Mouse (Mus musculus): ENCODE results near the gene Fam53b. TPM values are rescaled to one million over a fixed set of nuclear protein-coding genes. Genes with fewer than 3 reads are reported as not detected.

Fam53b gene
- polyA plus RNA-seq, 1 experiment: 20.6 TPM

DNA sequence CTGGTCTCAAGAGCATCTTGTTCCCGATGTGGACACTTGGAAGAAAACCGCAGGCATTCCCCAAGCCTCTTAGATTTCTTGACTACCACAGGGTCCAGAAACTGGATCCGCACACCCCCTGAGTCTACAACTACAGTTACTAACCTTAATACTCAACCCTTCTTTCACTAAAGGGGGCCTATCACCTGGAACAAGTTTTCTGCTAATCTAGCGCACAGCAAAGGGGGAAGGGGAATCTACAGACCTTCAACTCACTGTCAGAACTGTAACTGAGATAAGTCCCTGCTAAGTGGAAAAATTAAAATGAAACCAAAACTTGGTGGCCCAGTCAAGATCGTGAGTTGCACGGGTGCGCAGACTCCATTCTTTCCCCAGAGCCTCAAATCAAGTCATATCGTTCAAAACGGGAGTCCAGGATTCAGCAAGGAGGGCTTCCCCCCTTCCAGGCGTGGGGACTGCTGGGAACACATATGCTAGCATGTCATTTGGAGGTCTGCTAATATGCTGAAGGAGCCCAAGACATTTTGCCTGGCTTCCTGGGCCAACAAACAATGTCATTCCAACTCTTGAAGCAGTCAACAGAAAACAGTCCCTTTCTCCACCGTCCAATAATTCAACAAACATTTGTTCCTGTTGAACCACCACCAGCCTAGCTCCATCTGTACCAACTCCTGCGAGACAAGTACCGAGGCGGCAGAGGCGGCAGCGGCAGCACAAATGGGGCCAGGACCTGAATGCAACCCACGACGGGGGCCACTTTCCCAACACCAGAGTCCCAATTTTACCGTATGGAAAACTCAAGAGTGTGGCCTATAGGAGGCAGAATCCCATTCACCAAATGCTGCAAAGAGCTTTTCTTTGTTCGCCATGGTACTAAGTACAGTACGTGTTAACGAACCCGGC lies 1.7 kb downstream of the Fam53b start:
- DNase-seq (ENCODE audit: low read depth, low spot score): no peak
- 18% methylated on average over 23 of the region's 23 CpGs for WGBS

DNA sequence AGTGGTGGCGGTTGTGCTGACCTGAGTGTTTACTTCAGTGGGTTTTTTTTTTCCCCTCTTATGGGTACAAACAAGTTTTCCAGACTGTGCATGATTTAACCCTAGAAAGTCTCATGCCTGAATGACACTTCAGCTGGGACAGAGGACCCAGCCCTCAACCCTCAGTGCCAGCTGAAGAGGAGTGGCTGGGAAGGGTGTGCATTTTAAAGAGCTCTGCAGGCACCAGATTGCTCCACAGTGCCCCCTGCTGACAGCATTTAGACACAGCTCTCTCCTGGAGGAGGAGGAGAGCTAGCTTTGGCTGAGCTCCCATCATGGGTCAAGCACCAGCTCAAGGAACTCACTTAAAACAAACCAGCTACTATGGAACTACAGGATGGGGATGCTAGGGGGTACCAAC lies 2.8 kb downstream of the Fam53b start:
- 21% methylated on average over 1 of the region's 1 CpGs for WGBS
- peak; percentile 90 for DNase-seq (ENCODE audit: low read depth, low spot score)

DNA sequence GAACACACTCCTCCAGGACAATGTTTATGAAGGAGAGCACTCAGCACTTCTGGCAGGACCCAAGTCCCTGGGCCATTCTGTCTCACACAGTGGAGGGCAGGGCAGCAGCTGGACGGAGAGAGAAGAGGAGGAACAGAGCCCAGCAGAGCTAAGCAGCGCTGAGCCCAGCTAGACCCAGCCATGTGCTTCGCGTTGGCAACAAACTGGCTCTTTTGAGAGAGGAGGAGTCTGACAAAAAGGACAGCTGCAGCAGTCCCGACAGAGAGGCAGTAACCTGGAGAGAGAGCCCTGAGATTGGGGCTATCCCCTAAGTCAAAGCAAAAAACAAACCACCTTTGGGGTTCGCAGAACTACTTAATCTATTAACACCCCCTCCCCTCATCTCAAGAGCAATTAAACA lies 3.3 kb downstream of the Fam53b start:
- DNase-seq (ENCODE audit: low read depth, low spot score): no peak
- 33% methylated on average over 6 of the region's 6 CpGs for WGBS

DNA sequence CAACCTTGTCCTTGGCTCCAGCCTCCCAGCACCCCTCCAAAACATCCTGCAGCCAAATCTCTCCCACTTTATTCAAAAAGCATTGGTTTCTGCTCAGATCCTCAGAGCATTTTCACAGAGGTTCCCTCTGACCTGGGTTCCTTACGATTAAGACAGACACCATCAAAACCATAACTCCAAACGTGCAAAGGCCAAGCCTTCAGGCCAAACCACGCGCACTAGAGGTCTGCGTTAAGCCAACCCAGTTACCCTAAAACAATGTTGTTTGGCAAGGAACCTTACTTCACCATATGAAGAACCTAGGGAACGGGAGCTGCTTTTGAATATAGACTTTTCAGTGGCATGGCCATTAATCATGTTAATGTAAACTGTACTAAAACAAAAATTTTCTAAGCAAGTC lies 4.0 kb downstream of the Fam53b start:
- DNase-seq (ENCODE audit: low read depth, low spot score): no peak
- 65% methylated on average over 6 of the region's 6 CpGs for WGBS

DNA sequence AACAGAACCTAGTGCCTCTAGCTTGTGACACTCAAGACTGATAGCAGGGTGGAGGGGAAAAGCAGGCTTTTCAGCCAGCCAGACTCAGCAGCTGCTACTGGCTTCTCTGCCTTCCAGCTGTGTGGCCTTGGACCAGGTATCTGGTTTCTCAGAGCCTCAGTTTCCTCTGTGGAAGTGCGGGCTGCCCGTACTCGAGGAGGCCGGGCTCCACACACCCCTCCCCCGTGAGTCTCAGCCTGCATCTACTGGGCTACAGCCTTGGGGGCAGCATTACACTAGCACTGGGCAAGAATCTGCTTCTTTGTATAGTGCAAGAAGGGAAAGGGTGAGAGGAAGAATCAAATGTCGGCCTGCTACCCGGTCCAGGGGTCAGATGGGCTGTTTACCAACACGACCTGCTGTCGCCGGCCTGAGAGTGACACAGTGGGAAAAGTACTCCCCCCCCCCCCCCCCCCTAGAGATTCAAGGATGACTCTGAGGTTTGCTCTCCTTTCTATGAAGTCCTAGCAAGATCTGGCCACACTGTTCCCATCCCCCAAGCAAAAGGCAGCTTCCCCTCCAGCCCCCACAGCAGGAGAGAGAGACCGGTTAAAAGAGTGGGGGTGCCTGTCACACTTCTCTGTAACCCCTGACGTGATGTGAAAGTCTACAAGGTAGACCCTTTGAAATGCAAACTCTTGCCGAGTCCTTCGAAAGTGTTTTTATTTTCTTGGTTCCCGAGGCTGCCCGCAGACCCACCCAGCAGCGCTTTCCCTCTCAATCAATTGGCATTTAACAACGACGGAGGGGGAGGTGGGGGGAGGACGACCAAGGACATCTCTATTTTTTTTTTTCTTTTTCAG lies 4.6 kb downstream of the Fam53b start:
- 59% methylated on average over 20 of the region's 20 CpGs for WGBS
- no peak for DNase-seq (ENCODE audit: low read depth, low spot score)

DNA sequence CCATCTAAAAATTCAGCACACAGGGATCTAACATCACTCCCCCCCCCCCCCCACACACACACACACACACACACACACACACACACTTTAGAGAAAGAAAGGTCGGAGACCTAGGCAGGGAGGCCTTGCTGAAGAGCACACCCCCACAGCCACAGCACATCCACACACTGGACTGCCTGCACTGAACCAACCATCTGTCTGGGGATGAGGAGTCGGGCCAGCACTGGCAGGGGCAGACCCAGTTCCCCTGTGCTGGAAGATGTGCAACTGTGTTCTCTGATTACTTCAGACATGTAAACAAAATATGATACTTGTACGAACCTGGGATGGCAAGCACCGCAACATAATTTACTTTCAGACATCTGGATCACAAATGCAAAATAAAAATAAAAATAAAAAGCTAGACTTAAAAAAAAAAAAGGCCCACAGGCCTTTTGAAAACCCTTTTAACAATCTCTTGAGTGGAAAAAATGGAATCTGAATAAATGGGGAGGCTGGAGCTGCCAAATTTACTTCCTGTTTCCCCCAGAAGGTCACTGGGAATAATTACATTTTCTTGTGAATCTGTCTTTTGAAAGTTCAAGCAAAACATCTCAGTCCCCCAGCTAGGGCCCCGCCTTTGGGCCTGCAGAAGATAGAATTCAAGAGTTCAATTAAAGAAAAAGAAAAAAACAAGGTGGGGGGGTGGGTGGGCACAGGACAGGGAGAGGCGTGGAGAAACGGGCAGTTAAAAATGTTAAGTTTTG lies 5.5 kb downstream of the Fam53b start:
- 63% methylated on average over 7 of the region's 7 CpGs for WGBS
- DNase-seq (ENCODE audit: low read depth, low spot score): no peak

DNA sequence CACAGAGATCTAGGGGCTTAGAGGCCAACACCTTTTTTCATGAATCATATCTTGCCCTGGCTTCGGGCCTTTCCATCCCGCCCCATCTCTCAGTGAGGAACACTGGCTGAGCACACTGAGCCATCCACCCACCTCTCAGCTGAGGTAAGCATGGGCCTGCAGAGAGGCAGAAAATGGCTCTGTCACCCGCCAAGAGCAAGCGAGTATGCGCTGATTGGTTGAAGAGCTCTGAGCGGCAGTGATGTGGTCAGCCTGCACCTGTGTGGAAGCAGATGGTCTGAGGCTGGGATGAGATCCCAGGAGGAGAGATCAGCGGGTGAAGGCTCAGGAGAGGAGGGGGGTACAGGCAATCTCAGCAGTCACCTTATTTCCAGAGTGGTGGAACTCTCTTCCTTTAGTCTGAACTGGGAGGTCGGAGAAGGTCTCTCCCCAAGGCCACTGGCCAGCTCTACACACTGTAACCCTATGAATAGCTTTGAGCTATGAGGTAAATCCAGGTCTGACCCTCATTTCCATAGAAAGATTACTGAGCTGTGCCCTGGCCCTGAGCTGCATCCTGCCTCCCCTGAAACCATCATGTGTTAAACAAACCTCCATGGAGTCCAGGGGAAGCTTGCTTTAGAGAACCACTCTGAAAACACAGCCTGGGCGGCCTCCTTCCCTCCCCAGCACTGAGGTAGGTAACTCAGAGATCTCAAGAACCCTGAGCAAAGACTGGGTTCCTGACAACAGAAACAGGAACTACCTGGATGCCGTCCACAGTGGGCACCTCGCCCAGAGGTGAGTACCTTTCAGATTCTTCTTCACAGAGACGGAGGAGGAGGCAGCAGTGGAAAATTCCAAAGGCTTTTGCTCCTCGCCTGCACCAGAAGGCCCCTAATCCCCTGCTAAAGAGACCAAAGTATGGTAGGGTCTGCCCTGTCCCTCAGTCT lies 6.5 kb downstream of the Fam53b start:
- WGBS: 62% methylated on average over 13 of the region's 13 CpGs
- DNase-seq (ENCODE audit: low read depth, low spot score): no peak

DNA sequence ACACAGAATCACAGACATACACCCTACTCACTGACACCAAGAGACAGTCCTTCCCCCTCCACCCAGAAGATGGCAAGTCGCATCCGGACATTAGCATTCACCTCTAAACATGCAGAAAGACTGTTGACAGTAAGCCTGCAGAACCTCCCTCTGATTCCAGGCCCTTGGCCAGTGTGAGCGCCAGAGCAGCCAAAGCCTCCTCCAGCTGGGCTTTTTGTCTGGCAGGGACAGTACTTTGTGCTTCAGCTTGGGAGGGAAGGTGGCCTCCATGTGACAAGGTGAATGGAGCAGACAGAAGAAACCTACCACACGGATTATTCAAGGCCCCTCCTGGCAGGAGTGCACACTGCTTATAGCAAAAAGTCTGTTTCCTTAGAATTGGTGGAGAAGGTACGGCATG lies 7.4 kb downstream of the Fam53b start:
- WGBS: 67% methylated on average over 5 of the region's 5 CpGs
- no peak for DNase-seq (ENCODE audit: low read depth, low spot score)

DNA sequence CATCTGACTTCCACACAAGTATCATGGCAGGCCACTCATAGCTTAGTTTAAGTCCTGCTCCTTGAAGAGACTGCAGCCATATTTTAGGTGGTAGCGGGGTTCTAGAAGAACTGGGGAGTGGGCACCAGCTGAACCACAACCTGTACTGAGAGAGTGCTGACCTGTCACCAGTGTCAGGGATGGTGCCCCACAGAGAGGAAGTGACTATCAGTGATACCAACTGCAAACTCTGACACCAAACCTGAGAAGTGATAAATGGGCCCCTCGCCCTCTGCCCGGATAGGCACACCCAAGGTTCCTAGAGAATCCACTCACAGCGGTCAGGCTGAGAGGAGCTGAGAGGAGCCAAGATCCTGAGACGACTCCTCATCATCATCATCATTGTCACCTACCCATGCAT lies 8.7 kb downstream of the Fam53b start:
- no peak for DNase-seq (ENCODE audit: low read depth, low spot score)
- 84% methylated on average over 5 of the region's 5 CpGs for WGBS

DNA sequence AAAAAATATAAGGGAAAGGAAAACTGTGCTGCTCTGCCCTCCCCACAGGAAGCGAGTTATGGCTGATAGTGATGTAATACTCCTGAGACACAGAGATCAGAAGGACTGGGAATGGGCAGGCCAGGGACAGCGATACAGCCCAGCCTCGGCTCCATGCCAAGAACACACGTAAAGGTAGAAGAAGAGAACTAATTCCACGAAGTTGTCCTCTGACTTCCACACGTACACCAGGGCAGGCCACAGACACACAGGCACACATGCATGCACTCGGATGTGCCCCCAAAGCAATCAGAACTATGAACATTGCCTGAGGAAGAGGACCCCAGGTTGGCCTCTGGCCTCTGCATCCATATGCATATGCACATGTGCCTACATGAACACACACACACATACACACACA lies 9.2 kb downstream of the Fam53b start:
- no peak for DNase-seq (ENCODE audit: low read depth, low spot score)
- 40% methylated on average over 7 of the region's 7 CpGs for WGBS

DNA sequence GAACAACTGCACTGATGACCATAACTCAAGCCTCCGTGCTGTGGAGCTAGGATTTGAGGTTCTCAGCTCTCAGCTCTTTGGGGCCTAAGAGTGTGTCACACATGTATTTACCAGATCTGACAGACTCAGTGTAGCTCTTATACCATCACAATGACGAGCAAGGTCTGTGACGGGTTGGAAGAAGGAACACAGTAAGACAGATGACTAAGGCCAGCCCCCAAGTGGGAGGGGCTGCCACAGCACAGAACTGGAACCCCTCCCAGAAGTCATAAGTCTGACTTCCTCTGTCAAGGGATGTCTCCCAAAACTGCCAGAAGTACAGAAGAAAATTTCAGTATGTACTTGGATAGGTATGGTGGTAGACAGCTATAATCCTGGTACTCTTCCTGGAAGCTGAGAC lies 9.7 kb downstream of the Fam53b start:
- 53% methylated on average over 3 of the region's 3 CpGs for WGBS
- DNase-seq (ENCODE audit: low read depth, low spot score): no peak

DNA sequence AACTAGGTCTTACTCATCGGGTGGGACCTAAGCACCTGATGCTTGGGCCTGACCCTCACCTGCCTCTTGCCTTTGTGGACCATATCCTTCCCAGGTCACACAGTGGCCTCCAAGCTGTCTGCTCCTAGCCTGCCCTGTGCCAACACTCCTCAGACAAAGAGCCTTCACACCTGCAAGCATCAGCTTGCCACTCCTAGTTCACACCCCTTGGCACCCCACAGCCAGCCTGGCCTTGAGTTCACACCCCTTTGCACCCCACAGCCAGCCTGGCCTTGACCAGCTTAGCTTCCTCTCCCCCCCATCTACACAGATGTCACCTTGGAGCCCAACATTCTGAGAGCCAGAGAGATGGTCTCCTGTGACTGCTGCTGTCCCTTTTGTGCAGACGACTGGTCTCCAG lies 10.3 kb downstream of the Fam53b start:
- WGBS: 40% methylated on average over 2 of the region's 2 CpGs
- no peak for DNase-seq (ENCODE audit: low read depth, low spot score)

DNA sequence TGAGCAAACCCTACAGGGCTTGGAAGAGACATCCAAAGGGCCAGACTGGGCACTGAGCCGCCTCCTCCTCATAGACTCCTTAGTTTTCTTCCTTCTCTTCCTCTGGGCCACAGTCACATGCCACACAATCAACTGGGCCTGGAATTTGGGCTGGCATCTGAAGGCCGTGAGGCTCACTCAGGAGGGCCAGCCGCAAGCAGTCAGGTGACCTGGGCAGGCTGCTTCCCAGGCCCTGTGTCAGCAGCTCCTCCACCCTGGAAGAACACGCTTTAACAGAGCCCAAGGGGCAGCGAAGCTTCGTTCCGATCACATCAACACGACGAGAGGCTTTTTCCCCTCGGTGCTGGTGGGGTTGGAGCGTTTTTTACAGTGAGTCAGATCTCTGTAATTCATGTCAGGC lies 11.0 kb downstream of the Fam53b start:
- DNase-seq (ENCODE audit: low read depth, low spot score): no peak
- WGBS: 69% methylated on average over 11 of the region's 11 CpGs

DNA sequence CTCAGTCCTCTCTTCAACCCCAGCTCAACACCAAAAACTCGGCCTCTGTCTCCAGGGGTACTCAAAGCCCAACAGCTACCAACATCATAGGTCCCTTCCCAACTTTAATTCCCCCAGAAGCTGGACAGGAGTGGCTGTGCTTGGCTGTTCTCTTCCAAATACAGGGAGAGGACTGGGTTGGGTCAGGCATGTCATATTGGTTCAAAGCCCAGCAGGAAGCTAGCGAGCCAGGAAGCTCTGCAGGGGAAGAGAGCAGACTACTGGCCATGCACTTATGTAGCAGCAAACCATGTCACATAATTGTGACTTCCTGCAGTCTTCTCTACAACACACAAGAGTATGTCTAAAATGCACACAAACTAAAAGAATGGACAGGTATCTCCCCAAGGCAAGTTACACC lies 11.6 kb downstream of the Fam53b start:
- WGBS: 59% methylated on average over 2 of the region's 2 CpGs
- no peak for DNase-seq (ENCODE audit: low read depth, low spot score)

DNA sequence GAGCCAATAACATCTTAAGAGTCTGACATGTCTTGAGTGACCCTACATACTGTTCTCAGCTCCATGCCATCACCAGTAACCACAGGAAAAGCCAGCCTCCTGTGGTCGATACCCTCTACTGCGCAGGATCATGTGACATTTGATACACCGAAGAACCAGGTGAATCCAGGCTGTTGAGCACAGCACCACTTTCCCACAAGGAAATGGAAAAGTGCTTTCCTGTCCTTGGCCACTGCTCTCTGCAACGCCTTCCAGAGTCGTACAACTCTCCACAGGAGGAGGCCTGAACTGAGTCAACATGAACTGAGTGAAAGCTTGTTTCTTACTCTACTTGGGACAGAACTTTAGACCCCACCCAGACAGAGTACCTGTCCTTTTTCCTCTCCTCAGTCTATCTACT lies 12.2 kb downstream of the Fam53b start:
- 57% methylated on average over 5 of the region's 5 CpGs for WGBS
- DNase-seq (ENCODE audit: low read depth, low spot score): no peak

DNA sequence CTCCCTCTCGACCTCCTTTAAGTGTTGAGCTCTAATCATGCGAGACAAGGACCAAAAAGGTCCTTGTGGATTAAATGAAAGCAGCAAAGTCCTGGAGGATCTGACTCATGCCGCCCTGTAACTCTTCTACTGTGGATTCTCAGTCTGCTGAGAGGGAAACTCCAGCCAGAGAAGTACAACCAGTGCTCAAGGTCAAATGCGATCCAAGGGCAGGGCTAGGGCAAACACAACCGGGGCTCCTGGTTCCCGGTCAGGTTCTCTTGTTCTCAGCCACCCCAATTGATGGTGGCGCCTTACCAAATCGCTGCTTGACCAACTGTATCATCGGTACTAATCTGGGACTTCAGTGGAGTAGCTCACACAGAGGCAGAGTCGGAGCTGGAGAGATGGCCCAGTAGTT lies 12.8 kb downstream of the Fam53b start:
- no peak for DNase-seq (ENCODE audit: low read depth, low spot score)

DNA sequence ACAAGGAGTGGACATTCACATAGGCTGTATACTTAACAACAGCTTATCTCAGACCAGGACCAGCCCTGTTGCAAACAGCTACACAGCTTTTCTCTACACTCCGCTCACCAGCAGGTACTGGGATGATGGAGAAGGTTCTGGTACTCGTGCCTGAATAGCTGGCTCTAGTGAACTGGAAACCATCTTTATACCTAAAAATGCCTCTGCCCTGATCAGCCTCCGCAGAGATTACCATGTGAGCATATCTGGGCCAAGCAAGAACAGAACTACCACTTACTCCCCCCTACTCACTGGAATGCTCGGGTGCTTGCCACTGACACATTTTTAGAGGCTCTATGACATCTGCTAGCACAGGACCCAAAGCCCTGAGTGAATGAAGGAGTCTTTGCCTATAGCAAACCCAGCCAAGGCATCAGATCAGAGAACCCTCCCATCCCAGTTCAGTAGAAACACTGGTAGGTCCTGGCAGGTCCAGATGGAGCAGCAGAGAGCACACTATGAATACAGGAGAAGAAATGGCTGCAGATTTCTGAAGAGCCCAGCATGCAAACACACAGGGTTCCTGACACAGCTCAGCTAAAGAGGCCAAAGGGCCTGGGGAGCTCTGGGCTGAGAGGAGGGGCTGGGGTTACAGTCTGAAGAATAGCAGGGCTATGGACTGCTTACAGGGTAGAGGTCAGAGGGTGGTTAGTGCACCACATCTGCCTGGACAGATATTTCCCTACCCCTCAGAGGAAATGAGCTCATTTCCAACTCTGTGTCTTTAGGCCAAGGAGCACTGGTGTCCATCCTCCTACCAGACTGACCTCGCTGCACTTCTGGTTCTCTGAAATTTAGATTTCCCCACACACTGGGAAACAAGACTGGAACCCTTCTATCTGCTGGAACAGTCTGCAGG lies 14.3 kb downstream of the Fam53b start:
- WGBS: 89% methylated on average over 5 of the region's 5 CpGs
- no peak for DNase-seq (ENCODE audit: low read depth, low spot score)

More for the DNA sequence above, 12.8 kb downstream of the Fam53b start:
- WGBS: 64% methylated on average over 10 of the region's 10 CpGs

DNA sequence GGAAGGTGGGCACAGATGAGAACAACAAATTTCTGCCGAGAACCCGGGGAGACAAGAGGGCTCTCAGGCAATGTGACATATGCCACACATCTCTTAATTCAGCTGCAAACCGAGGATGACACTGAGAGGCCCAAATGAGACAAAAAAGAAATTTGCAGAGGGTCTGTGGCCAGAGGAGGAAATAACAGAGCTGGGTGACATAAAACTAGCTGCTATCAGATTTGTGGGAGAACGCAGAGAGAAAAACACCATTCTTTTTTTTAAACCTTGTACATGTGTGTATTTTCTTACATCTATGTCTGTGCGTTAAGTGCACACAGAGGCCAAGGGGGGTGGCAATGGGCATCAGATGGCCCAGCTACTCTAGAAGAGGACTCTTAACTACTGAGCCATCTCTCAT lies 18.5 kb downstream of the Fam53b start:
- DNase-seq (ENCODE audit: low read depth, low spot score): no peak
- WGBS: 91% methylated on average over 5 of the region's 5 CpGs

All from large intestine, adult 2 months (tissue).